Mouse (Mus musculus) bone marrow macrophage, adult 2 months (primary cell): ENCODE results near the gene Rcsd1.

Experiments
- CTCF ChIP-seq: IDR thresholded peaks from 2 replicates; pipeline ENCODE4 v1.5.1; 2012; ENCODE audit warnings: low read depth, mild to moderate bottlenecking, low read length, moderate library complexity
- POLR2A ChIP-seq: IDR thresholded peaks from 2 replicates; pipeline ENCODE4 v1.6.1; 2012; ENCODE audit warnings: mild to moderate bottlenecking, low read depth, low read length, borderline replicate concordance

DNA sequence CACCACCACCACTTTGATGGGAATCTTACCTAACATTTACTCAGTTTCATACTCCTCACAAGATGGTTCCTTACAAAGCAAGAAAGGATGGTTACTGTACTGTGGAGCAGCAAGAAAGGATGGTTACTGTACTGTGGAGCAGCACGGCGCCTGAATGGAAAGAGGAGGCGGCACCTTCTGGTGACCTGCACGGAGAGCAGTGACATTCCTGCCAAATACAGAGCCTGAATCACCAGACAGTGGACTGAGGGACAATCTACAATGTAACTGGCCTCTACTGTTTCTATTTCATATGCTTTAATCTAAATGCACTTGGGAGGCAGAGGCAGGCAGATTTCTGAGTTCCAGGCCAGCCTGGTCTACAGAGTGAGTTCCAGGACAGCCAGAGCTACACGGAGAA, 84.5 kb downstream of the Rcsd1 start:
- TF ChIP-seq CTCF = no peak
- TF ChIP-seq POLR2A = no peak
